Mouse (Mus musculus) erythroblast, embryonic 14.5 days (primary cell): Measurements from ENCODE around the gene 4833420G17Rik. TPM values are rescaled to one million over a fixed set of nuclear protein-coding genes. Genes with fewer than 3 reads are reported as not detected.
A peak's percentile ranks its signal among the peaks of the same experiment; 100 is the strongest.
"Not testable (repeated sequence)": the region's sequence is repeated elsewhere in the genome, so short reads cannot be mapped to it uniquely, and the experiment has no call there.

Experiments used
- H3K27me3 ChIP-seq: 2 replicates; pipeline ENCODE4 v1.6.1; 2012; ENCODE audit warnings: inconsistent platforms; ENCODE audit not compliant: control insufficient read depth
- H3K36me3 ChIP-seq: 2 replicates; pipeline ENCODE4 v1.6.1; 2012; ENCODE audit warnings: mild to moderate bottlenecking, inconsistent platforms; ENCODE audit not compliant: control insufficient read depth
- H3K4me1 ChIP-seq: 2 replicates; pipeline ENCODE4 v1.6.1; 2012; ENCODE audit warnings: inconsistent platforms; ENCODE audit not compliant: control insufficient read depth
- H3K4me3 ChIP-seq: replicated peaks from 2 replicates; pipeline ENCODE3; 2012; ENCODE audit warnings: moderate library complexity, mild to moderate bottlenecking, inconsistent platforms
- H3K9me3 ChIP-seq: 2 replicates; pipeline ENCODE4 v1.6.1; 2012; ENCODE audit warnings: low read length, inconsistent platforms, mixed read lengths; ENCODE audit not compliant: control insufficient read depth
- GATA1 ChIP-seq: IDR thresholded peaks from 2 replicates; pipeline ENCODE4 v1.6.1; 2012; ENCODE audit warnings: low read length, inconsistent platforms, mixed read lengths
- TAL1 ChIP-seq: IDR thresholded peaks from 3 replicates; pipeline ENCODE4 v1.6.1; 2012; ENCODE audit warnings: low read length, inconsistent platforms, mixed read lengths
- polyA plus RNA-seq: library from polyadenylated mRNA; stranded (reverse); fragments of >175 nt; gene quantifications from 2 replicates; pipeline ENCODE4 v1.2.3, GENCODE M21; 2012

The 4833420G17Rik gene
- polyA plus RNA-seq, 1 experiment: 0.88 TPM

GRCm38 (mm10) chr13:119456342-119456741 is 6.2 kb upstream of the 4833420G17Rik start:
- Histone ChIP-seq H3K4me3 (no peak overlapping the region), H3K36me3 (peaks cover 48% of the 10 kb centered on the region), H3K4me1 (no peaks in the 10 kb centered on the region), H3K27me3 (no peaks in the 10 kb centered on the region), H3K9me3 (no peaks in the 10 kb centered on the region)
- no peak for TF ChIP-seq TAL1
- no peak for TF ChIP-seq GATA1

GRCm38 (mm10) chr13:119461900-119462595 is 520 bp upstream of the 4833420G17Rik start:
- no peak for TF ChIP-seq TAL1
- TF ChIP-seq GATA1: no peak

GRCm38 (mm10) chr13:119476631-119477030 is 14.1 kb downstream of the 4833420G17Rik start:
- Histone ChIP-seq H3K4me3 (no peak overlapping the region), H3K4me1 (no peaks in the 10 kb centered on the region), H3K27me3 (no peaks in the 10 kb centered on the region), H3K36me3 (peaks cover 88% of the 10 kb centered on the region), H3K9me3 (no peaks in the 10 kb centered on the region)
- TF ChIP-seq TAL1 (no peak), GATA1 (no peak)

More at GRCm38 (mm10) chr13:119461900-119462595, 520 bp upstream of the 4833420G17Rik start:
- Histone ChIP-seq H3K27me3 (no peaks in the 10 kb centered on the region), H3K4me1 (peaks cover 26% of the 10 kb centered on the region), H3K36me3 (peaks cover 37% of the 10 kb centered on the region), H3K4me3 (peak overlapping the region; percentile 84), H3K9me3 (no peaks in the 10 kb centered on the region)

GRCm38 (mm10) chr13:119477789-119478188 is 15.2 kb downstream of the 4833420G17Rik start:
- H3K9me3 ChIP-seq: no peaks in the 10 kb centered on the region
- H3K4me3 ChIP-seq: no peak overlapping the region
- H3K36me3 ChIP-seq: peaks cover 80% of the 10 kb centered on the region
- H3K27me3 ChIP-seq: no peaks in the 10 kb centered on the region
- no peaks in the 10 kb centered on the region for H3K4me1 ChIP-seq
- TF ChIP-seq GATA1 (no peak), TAL1 (no peak)

- Histone ChIP-seq H3K36me3 (peaks cover 26% of the 10 kb centered on the region), H3K9me3 (peaks cover 7% of the 10 kb centered on the region), H3K27me3 (peaks cover 2% of the 10 kb centered on the region), H3K4me3 (peak overlapping the region; percentile 87), H3K4me1 (peaks cover 12% of the 10 kb centered on the region)
- TF ChIP-seq TAL1 (no peak), GATA1 (no peak)
Observed at GRCm38 (mm10) chr13:119487354-119487753, 24.8 kb downstream of the 4833420G17Rik start.

GRCm38 (mm10) chr13:119487880-119488580 is 25.5 kb downstream of the 4833420G17Rik start, which contains the start of the genes Tmem267 and 3110070M22Rik:
Gene Tmem267, plus strand, starts transcription at chr13:119488039.
Gene 3110070M22Rik, minus strand, starts transcription at chr13:119488383.
- peaks cover 12% of the 10 kb centered on the region for H3K4me1 ChIP-seq
- peaks cover 2% of the 10 kb centered on the region for H3K27me3 ChIP-seq
- H3K4me3 ChIP-seq: peak within 1 kb of the TSS; percentile 87
- no peak for TF ChIP-seq TAL1
- no peak for TF ChIP-seq GATA1
- H3K36me3 ChIP-seq: peaks cover 25% of the 10 kb centered on the region
- H3K9me3 ChIP-seq: peaks cover 7% of the 10 kb centered on the region

GRCm38 (mm10) chr13:119492083-119492482 is 29.5 kb downstream of the 4833420G17Rik start:
- not testable (repeated sequence) for H3K4me3 ChIP-seq, H3K36me3 ChIP-seq, H3K27me3 ChIP-seq, H3K9me3 ChIP-seq
- peaks cover 11% of the 10 kb centered on the region for H3K4me1 ChIP-seq

GRCm38 (mm10) chr13:119494938-119495337 is 32.4 kb downstream of the 4833420G17Rik start:
- H3K4me1 ChIP-seq, H3K36me3 ChIP-seq, H3K9me3 ChIP-seq, H3K4me3 ChIP-seq, H3K27me3 ChIP-seq: not testable (repeated sequence)

Other genes with a start within 250 kb of the 4833420G17Rik start
- gene Paip1, start 34.2 kb upstream of the 4833420G17Rik start, polyA plus RNA-seq: 0.77 and 0.81 TPM in 2 replicates
- 0.04 and 0.11 TPM in 2 replicates for gene Tmem267, start 25.3 kb downstream of the 4833420G17Rik start, polyA plus RNA-seq
- 0.15 and 0.17 TPM in 2 replicates for gene 3110070M22Rik, start 25.6 kb downstream of the 4833420G17Rik start, polyA plus RNA-seq
- gene Ccl28, start 161.1 kb downstream of the 4833420G17Rik start, polyA plus RNA-seq: not detected in 2 replicates
- 0.04 and 0.14 TPM in 2 replicates for gene Hmgcs1, start 227.6 kb downstream of the 4833420G17Rik start, polyA plus RNA-seq